In the genomic region with DNA sequence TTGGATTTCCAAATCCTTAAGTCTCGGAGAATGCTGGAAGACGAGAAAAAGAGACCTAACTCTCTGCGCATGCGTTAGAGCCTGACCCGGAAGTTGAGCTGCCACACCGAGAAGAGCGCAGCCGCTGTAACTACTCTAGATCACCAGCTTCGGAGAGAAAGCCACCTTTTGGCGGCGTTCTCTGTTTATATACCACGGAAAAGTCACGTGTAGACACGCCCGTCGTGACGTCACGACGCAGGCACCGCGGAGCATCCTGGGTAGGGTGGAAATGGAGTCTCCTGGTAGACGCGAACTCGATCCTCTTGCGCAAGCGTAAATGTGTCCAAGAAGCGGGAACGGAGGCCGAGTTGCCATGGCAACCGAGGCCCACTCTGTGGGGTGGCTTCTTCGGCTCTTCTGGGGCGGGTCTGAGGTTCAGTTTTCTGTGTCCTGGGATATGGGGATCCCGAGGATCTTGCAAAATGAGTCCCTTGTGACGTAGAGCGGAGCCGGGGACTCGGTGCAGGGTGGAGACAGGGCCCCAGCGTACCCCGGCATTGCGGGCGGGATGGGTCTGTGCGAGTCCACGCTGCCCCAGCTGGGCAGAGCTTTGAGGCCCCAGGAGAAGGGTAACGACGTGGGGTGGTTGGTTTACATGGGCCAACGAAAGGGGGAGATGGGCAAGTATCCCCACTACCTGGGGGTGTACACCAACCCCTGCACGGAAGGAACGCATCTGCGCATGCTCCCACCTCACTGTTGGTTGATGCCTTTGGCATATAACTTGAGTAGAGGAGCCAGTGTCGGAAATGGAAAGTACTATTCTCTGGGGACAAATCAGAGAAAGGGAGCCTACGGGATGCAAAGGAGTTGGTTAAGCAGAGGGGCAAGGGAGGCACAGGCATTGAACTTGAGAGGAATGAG, we compare ENCODE assay signal across 8 mouse cellular contexts. TPM values are rescaled to one million over a fixed set of nuclear protein-coding genes. Genes with fewer than 3 reads are reported as not detected.
DNase-seq lines count a peak whose midpoint lies in the region; ATAC-seq lines count a peak whose summit lies in the region.

A gene (minus strand): TSS at position 53 of the 906 bp plus-strand sequence.
A gene (plus strand): TSS at position 234 of the 906 bp plus-strand sequence.

- peak; percentile 81 for ATAC-seq in megakaryocyte progenitor cell, adult 5-6 weeks (replicated peaks; ENCODE audit: poor library complexity)

- DNase-seq in adipocyte (ENCODE audit: low spot score), result peak; percentile 100
- peak; percentile 100 for DNase-seq in embryo, embryonic 10 days (ENCODE audit: low spot score)
- DNase-seq in gastrocnemius, postnatal 10 days, result peak; percentile 87
- peak; percentile 100 for DNase-seq in induced T-regulatory cell, adult 2 months (ENCODE audit: low read depth)
- peak; percentile 93 to 96 for DNase-seq in left cerebral cortex, adult 9 months (ENCODE audit: low spot score in 2 of 2)
- DNase-seq in right cerebral cortex, postnatal 14 days, result peak; percentile 94
- peak; percentile 82 to 91 for DNase-seq in urinary bladder, postnatal 36 days (ENCODE audit: low spot score in 2 of 2)

RNA-seq across cellular contexts. Expression of the first gene that starts in this region (rescaled TPM):
- total RNA-seq in gastrocnemius, postnatal 10 days (2021), result 10 to 100 TPM; 24.3 to 28.0 TPM
- total RNA-seq in megakaryocyte progenitor cell, adult 5-6 weeks (2015), result 52.8 and 61.1 TPM in 2 replicates
- 120 and 142 TPM in 2 replicates for total RNA-seq in megakaryocyte progenitor cell, adult 5-6 weeks (2017)

RNA-seq across cellular contexts. Expression of the second gene that starts in this region (rescaled TPM):
- not detected for total RNA-seq in gastrocnemius, postnatal 10 days (2021)
- not detected in 2 replicates for total RNA-seq in megakaryocyte progenitor cell, adult 5-6 weeks (2015)
- not detected in 2 replicates for total RNA-seq in megakaryocyte progenitor cell, adult 5-6 weeks (2017)

Comparison
In these comparisons a context has a peak if more than half of its experiments do, and no peak if none do; other contexts are left out.
1. Peak in every context shown above with its lines: DNase-seq and ATAC-seq.